Mouse (Mus musculus) ES-Bruce4 (cell line): ENCODE data around the gene Dnlz. TPM values are rescaled to one million over a fixed set of nuclear protein-coding genes. Genes with fewer than 3 reads are reported as not detected.

Experiments used
- H3K27ac ChIP-seq: 2 replicates; pipeline ENCODE4 v1.5.1; 2012; ENCODE audit warnings: low read length, inconsistent platforms; ENCODE audit not compliant: insufficient read depth
- H3K27me3 ChIP-seq: 2 replicates; pipeline ENCODE4 v1.6.1; 2012; ENCODE audit warnings: mild to moderate bottlenecking, low read length, inconsistent platforms; ENCODE audit not compliant: control insufficient read depth, poor library complexity, insufficient read depth, severe bottlenecking
- H3K36me3 ChIP-seq: 2 replicates; pipeline ENCODE4 v1.6.1; 2012; ENCODE audit warnings: inconsistent platforms, mild to moderate bottlenecking, low read length, moderate library complexity; ENCODE audit not compliant: control insufficient read depth, poor library complexity, insufficient read depth, severe bottlenecking
- H3K4me1 ChIP-seq: one replicate; pipeline ENCODE4 v1.8.1; 2011; ENCODE audit warnings: low read length; ENCODE audit not compliant: control insufficient read depth, insufficient read depth
- H3K4me3 ChIP-seq: 2 replicates; pipeline ENCODE4 v1.5.1; 2011; ENCODE audit warnings: low read depth, mild to moderate bottlenecking, low read length
- H3K9ac ChIP-seq: 2 replicates; pipeline ENCODE4 v1.6.1; 2012; ENCODE audit warnings: low read depth, mild to moderate bottlenecking, inconsistent platforms; ENCODE audit not compliant: poor library complexity, severe bottlenecking
- H3K9me3 ChIP-seq: replicated peaks from 2 replicates; pipeline ENCODE4 v1.6.1; 2012; ENCODE audit warnings: mild to moderate bottlenecking, low read length, inconsistent platforms; ENCODE audit not compliant: control insufficient read depth, poor library complexity, insufficient read depth, severe bottlenecking
- CTCF ChIP-seq: IDR thresholded peaks from one replicate; pipeline ENCODE4 v1.8.1; 2011; ENCODE audit warnings: low read depth, low read length
- EP300 ChIP-seq: IDR thresholded peaks from 2 replicates; pipeline ENCODE4 v1.6.1; 2011; ENCODE audit warnings: low read depth, low read length; ENCODE audit not compliant: insufficient read depth
- POLR2A ChIP-seq: IDR thresholded peaks from one replicate; pipeline ENCODE4 v1.8.1; 2011; ENCODE audit warnings: low read length; ENCODE audit not compliant: insufficient read depth
- polyA plus RNA-seq: library from polyadenylated mRNA; stranded (reverse); fragments of >200 nt; gene quantifications from 2 replicates; pipeline ENCODE4 v1.2.4, GENCODE M21; 2011; ENCODE audit warnings: low read depth; ENCODE audit not compliant: missing spikeins, insufficient read depth, insufficient read length

Gene Dnlz
- polyA plus RNA-seq, 1 experiment, result 9.8 TPM

DNA sequence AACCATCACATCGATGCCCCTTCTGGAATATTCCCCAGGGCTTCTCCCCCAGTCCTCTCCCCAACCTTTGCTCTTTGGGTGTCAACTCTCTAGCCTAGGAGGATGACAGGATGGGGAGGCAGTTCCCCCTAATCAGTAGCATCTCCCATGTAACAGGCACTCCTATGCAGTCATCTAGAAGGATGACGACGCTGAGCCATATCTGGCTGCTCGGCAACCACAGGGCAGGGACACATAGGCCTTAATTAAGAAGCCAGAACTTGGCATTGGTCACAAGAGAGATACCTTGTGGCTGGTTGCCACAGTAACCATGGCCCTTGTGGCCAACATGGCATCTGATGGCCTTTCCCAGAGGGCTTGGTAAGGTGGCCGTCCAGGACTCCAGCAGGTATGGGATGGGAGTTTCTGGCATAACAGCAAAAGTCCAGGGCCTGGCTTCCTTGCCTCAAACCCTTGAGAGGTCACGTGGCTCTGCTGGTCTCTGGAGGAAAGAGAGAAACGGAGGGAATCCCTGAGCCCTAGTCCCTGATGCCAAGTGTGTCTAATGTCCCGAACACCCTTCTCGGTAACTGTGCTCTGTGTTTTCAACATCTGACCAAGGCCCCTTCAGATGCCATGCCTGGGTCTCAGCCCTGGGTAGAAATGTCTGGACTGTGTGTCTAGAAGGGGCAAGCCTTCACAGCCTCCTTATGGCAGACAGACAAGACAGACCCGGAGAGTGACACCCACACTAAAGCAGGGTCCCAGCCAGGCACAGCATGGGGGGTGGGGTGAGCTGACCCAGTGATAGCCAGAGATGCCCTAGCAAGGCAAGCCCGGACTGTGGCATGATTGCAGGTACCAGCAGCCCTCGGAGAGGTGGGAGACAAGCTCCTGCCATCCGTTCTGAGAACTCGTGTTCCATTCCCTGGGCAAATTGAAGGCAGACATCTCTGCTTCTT lies 31.4 kb downstream of the Dnlz start:
- Histone ChIP-seq H3K27me3 (no peaks in the 10 kb centered on the region), H3K36me3 (no peaks in the 10 kb centered on the region), H3K4me3 (no peak overlapping the region), H3K9me3 (no peaks in the 10 kb centered on the region), H3K9ac (no peak overlapping the region), H3K27ac (no peak overlapping the region), H3K4me1 (no peaks in the 10 kb centered on the region)
- no peak for TF ChIP-seq POLR2A
- no peak for TF ChIP-seq EP300
- no peak for TF ChIP-seq CTCF

DNA sequence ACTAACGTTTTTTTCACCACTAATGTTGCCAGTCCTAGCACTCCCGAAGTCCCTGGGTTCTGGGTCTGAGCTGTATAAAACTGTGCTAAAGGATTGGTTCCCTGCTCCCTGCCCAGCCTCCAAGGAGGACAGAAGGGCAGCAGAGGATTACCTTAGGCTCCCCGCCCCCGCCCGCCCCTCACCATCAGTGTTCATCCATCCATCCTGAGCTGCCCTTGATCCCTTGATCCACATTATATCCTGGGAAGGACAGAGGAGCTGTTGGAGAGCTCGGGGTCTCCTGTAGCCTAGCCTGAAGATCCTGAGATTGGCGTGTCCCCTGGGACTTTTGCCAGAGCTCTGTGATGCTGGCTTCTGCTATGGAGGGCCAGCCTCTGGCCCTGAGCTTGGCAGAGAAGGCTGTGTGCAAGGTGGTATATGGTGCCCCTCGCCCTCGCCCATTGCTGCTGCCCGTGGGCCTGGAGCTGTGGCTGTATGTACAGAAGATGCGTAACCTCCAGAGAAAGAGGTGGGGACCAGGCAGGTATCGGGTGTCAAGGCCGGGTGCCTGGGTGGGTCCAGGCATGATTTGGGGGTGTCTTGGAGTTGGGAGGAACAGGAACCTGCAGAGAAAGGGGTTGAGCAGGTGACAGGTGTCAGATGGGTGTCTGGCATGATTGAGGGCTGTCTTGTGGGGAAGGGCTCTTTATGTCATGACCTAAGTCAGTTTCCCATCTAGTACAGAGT lies 32.2 kb downstream of the Dnlz start:
- Histone ChIP-seq H3K27ac (no peak overlapping the region), H3K9ac (no peak overlapping the region), H3K27me3 (no peaks in the 10 kb centered on the region), H3K4me1 (peaks cover 2% of the 10 kb centered on the region), H3K36me3 (no peaks in the 10 kb centered on the region), H3K4me3 (no peak overlapping the region), H3K9me3 (no peaks in the 10 kb centered on the region)
- TF ChIP-seq EP300 (no peak), CTCF (no peak), POLR2A (no peak)

- no peaks in the 10 kb centered on the region for H3K9me3 ChIP-seq
- no peak overlapping the region for H3K27ac ChIP-seq
- peaks cover 2% of the 10 kb centered on the region for H3K4me1 ChIP-seq
- TF ChIP-seq CTCF (no peak), POLR2A (no peak), EP300 (no peak)
- H3K4me3 ChIP-seq, result no peak overlapping the region
- H3K36me3 ChIP-seq, result no peaks in the 10 kb centered on the region
- H3K9ac ChIP-seq, result no peak overlapping the region
- H3K27me3 ChIP-seq, result no peaks in the 10 kb centered on the region
Measured at GRCm38 (mm10) chr2:26319109-26319508, 32.8 kb downstream of the Dnlz start.

DNA sequence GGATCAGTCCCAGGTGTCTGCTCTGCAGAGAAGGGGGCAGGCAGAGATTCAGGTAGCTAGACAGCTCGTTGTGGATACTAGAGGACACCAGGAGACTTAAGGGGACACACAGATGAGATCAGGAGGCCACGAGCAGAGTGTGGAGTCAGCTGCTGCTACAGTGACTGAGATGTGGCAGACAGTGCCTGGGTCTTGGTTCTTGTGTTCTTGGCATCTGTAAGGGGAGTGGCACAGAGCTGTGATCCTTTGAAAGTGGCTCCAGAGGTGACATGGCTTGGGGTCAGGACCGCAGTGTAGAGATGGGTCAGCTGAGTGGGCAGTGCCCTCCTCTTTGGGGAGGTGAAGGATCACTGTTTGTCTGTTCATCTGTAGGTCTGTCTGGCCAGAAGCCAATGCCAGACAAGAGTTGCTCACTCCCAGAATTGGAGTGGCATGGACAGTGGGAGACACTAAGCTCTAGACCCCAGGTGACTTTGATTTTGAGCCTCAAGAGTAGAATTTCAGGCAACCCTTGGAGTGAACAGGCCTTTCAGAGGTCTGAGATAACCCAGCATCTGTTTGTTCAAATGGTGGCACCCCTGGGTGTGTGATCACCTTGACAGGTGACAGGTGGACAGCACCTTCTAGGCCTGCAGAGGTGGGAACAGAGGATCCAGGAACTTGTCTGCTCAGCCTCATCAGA lies 33.8 kb downstream of the Dnlz start:
- Histone ChIP-seq H3K9me3 (no peaks in the 10 kb centered on the region), H3K27ac (no peak overlapping the region), H3K4me1 (peaks cover 2% of the 10 kb centered on the region), H3K4me3 (no peak overlapping the region), H3K27me3 (no peaks in the 10 kb centered on the region), H3K36me3 (no peaks in the 10 kb centered on the region), H3K9ac (no peak overlapping the region)
- no peak for TF ChIP-seq CTCF

DNA sequence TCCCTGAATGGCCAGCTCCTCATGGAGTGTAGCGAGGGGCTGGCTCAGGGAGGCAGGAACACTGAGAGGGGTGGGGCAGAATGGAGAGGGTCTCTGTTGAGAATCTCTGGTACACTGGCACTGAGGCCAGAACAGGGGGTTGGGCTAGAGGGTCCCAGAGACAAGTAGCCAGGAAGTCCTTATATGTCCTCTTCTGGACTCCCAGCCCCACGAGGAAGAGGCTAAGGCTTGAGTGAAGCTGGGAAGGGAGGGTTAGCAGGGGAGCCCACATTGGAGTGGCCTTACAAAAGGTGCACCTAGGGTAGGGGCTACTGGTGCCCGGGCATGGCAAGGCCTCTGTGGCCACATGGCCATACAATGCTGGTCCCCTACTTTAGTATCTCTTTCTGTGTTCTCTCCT lies 34.5 kb downstream of the Dnlz start:
- H3K27me3 ChIP-seq, result no peaks in the 10 kb centered on the region
- peaks cover 2% of the 10 kb centered on the region for H3K4me1 ChIP-seq
- TF ChIP-seq POLR2A, result no peak
- no peak for TF ChIP-seq EP300
- no peak for TF ChIP-seq CTCF
- no peaks in the 10 kb centered on the region for H3K36me3 ChIP-seq
- H3K4me3 ChIP-seq, result no peak overlapping the region
- no peak overlapping the region for H3K9ac ChIP-seq
- H3K9me3 ChIP-seq, result no peaks in the 10 kb centered on the region
- no peak overlapping the region for H3K27ac ChIP-seq
